30 mouse cellular contexts compared by ENCODE assay signal in the genomic region with DNA sequence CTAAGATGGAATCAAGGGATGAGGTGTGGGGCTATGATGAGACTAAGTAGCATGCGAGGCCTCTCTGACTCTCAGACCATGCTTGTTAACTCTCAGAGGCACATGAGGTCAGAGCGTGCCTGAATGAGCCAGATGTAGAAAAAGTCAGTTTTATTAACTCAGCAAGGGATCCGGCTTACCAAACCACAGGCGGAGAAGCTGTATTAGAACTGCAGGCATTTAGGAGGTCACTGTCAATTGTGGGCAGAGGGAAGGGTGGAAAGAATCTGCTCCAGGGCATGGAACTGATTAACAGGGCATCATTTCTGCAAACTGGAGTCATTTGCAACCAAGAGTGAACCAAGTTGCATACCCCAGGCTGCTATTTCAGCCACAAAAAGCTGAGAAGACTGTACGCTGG. TPM values are rescaled to one million over a fixed set of nuclear protein-coding genes. Genes with fewer than 3 reads are reported as not detected.
A peak's percentile ranks its signal among the peaks of the same experiment; 100 is the strongest.
DNase-seq lines count a peak whose midpoint lies in the region; ATAC-seq and TF ChIP-seq lines count a peak whose summit lies in the region.
"Had no signal": no experiment of that assay in that cellular context is flagged by ENCODE, and none has a peak within 500 bp of the region (broad histone marks: within the 10 kb centered on the region; RNA-seq: fewer than 3 reads in every experiment).

No protein-coding gene starts in this region.

- ATAC-seq in embryonic facial prominence, embryonic 14.5 days (ENCODE audit: low read depth) = peak; percentile 56
- no peak; the same call in 1 of the 2 replicates for ATAC-seq in limb, embryonic 14.5 days (ENCODE audit: low FRiP score, low read depth)
- ATAC-seq: forebrain, embryonic 16.5 days; hindbrain, postnatal 0 days; intestine, embryonic 15.5 days; liver, embryonic 12.5 days; liver, postnatal 0 days; midbrain, embryonic 16.5 days had no signal

- H3K9me3 ChIP-seq in embryonic facial prominence, embryonic 14.5 days (ENCODE audit: control insufficient read depth, low read length) = no peaks in the 10 kb centered on the region
- no peaks in the 10 kb centered on the region for H3K9me3 ChIP-seq in limb, embryonic 14.5 days (ENCODE audit: control insufficient read depth, low read length)
- H3K9me3 ChIP-seq in forebrain, embryonic 10.5 days = no peaks in the 10 kb centered on the region
- H3K9me3 ChIP-seq: G1E; heart, embryonic 10.5 days; hindbrain, embryonic 12.5 days; intestine, embryonic 15.5 days; liver, embryonic 12.5 days had no signal

- no peaks in the 10 kb centered on the region for H3K27me3 ChIP-seq in embryonic facial prominence, embryonic 14.5 days (replicated peaks; ENCODE audit: control insufficient read depth, insufficient read depth, low read length)
- no peaks in the 10 kb centered on the region for H3K27me3 ChIP-seq in limb, embryonic 14.5 days (ENCODE audit: control insufficient read depth, insufficient read depth, low read length)
- no peaks in the 10 kb centered on the region for H3K27me3 ChIP-seq in forebrain, embryonic 10.5 days (ENCODE audit: poor library complexity, severe bottlenecking)
- H3K27me3 ChIP-seq: hindbrain, embryonic 12.5 days; intestine, embryonic 15.5 days; liver, embryonic 12.5 days had no signal

- 46% methylated on average over 5 of the region's 5 CpGs for WGBS in embryonic facial prominence, embryonic 14.5 days
- 35% methylated on average over 5 of the region's 5 CpGs for WGBS in limb, embryonic 14.5 days
- 71% methylated on average over 5 of the region's 5 CpGs for WGBS in forebrain, embryonic 10.5 days

- peak; percentile 8 for DNase-seq in embryo, embryonic 11 days
- DNase-seq in embryo, embryonic 9.5 days (ENCODE audit: extremely low spot score) = no peak
- peak; percentile 47 for DNase-seq in 3T3-L1 (ENCODE audit: low read depth, low spot score)
- peak; percentile 73 for DNase-seq in embryonic facial prominence, embryonic 14.5 days (ENCODE audit: low spot score)
- DNase-seq in limb, embryonic 14.5 days (ENCODE audit: low spot score) = peak; percentile 9
- no peak for DNase-seq in forebrain, embryonic 10.5 days (ENCODE audit: extremely low spot score, low spot score)
- DNase-seq in left cerebral cortex, postnatal 25 days (ENCODE audit: low spot score in 2 of 2) = no peak
- DNase-seq: adrenal gland, adult 2 months; adrenal gland, postnatal 36 days; cerebellum, adult 2 months; cerebellum, postnatal 14 days; gastrocnemius, postnatal 14 days; heart, adult 11 months; heart, postnatal 36 days; kidney, postnatal 14 days; liver, postnatal 0 days; lung, postnatal 36 days; right cerebral cortex, adult 18-20 months; spleen, adult 18-20 months; thymus, postnatal 14 days had no signal

- H3K4me1 ChIP-seq in embryonic facial prominence, embryonic 14.5 days (ENCODE audit: control insufficient read depth, insufficient read depth, low read length) = no peaks in the 10 kb centered on the region
- no peaks in the 10 kb centered on the region for H3K4me1 ChIP-seq in limb, embryonic 14.5 days (ENCODE audit: control insufficient read depth, insufficient read depth, low read length)
- H3K4me1 ChIP-seq in forebrain, embryonic 10.5 days = peaks cover 15% of the 10 kb centered on the region
- H3K4me1 ChIP-seq: intestine, embryonic 15.5 days had no signal

- no peak overlapping the region for H3K4me2 ChIP-seq in embryonic facial prominence, embryonic 14.5 days (ENCODE audit: low read depth, low read length)
- H3K4me2 ChIP-seq in limb, embryonic 14.5 days (replicated peaks; ENCODE audit: low read depth, low read length, severe bottlenecking) = no peak overlapping the region
- H3K4me2 ChIP-seq: hindbrain, embryonic 12.5 days; intestine, embryonic 15.5 days; liver, embryonic 12.5 days; midbrain, embryonic 11.5 days had no signal

- intact Hi-C loops in left cerebral cortex, postnatal 25 days (cut with DNase I) = loop anchor here (5.0 to 10.0 kb wide), 3 partner anchors 117 to 639 kb away; a partner anchor contains a TSS

- H3K9ac ChIP-seq in embryonic facial prominence, embryonic 14.5 days (ENCODE audit: low read depth, low read length) = no peak overlapping the region
- H3K9ac ChIP-seq in limb, embryonic 14.5 days (ENCODE audit: low read depth, low read length, severe bottlenecking) = no peak overlapping the region
- H3K9ac ChIP-seq: hindbrain, embryonic 12.5 days; intestine, embryonic 15.5 days; liver, embryonic 12.5 days; liver, postnatal 0 days had no signal

- no peak overlapping the region for H3K27ac ChIP-seq in embryonic facial prominence, embryonic 14.5 days (replicated peaks; ENCODE audit: low read depth, low read length)
- no peak overlapping the region for H3K27ac ChIP-seq in limb, embryonic 14.5 days (replicated peaks; ENCODE audit: low read depth, low read length)
- no peak overlapping the region for H3K27ac ChIP-seq in forebrain, embryonic 10.5 days
- H3K27ac ChIP-seq: heart, embryonic 10.5 days; hindbrain, embryonic 12.5 days; hindbrain, postnatal 0 days; intestine, embryonic 15.5 days; layer of hippocampus, adult 2 months; liver, embryonic 12.5 days had no signal

- no peak for TF ChIP-seq POLR2A in limb, embryonic 14.5 days (IDR thresholded peaks at IDR 0.05; ENCODE audit: borderline replicate concordance, extremely low read depth, insufficient read depth, insufficient read length)

- H3K36me3 ChIP-seq in embryonic facial prominence, embryonic 14.5 days (ENCODE audit: control insufficient read depth, insufficient read depth, low read length) = no peaks in the 10 kb centered on the region
- H3K36me3 ChIP-seq in limb, embryonic 14.5 days (ENCODE audit: control insufficient read depth, insufficient read depth, low read length) = no peaks in the 10 kb centered on the region
- H3K36me3 ChIP-seq in forebrain, embryonic 10.5 days (replicated peaks) = no peaks in the 10 kb centered on the region
- H3K36me3 ChIP-seq: G1E; heart, embryonic 10.5 days; hindbrain, embryonic 12.5 days; intestine, embryonic 15.5 days; liver, embryonic 12.5 days had no signal

- H3K4me3 ChIP-seq in embryonic facial prominence, embryonic 14.5 days (ENCODE audit: low read depth, low read length) = no peak overlapping the region
- H3K4me3 ChIP-seq in limb, embryonic 14.5 days (replicated peaks; ENCODE audit: low read length) = no peak overlapping the region
- no peak overlapping the region for H3K4me3 ChIP-seq in forebrain, embryonic 10.5 days
- H3K4me3 ChIP-seq: heart, embryonic 10.5 days; hindbrain, embryonic 12.5 days; intestine, embryonic 15.5 days; layer of hippocampus, adult 2 months; liver, embryonic 12.5 days had no signal

RNA-seq across cellular contexts. Expression of a gene that starts 30.6 kb away (rescaled TPM):
- 6.8 and 7.5 TPM in 2 replicates for polyA plus RNA-seq in embryonic facial prominence, embryonic 14.5 days (2014; fragmentation: Nextera tagmentation; extraction: Ambion mirVana)
- 4.9 and 6.1 TPM in 2 replicates for polyA plus RNA-seq in limb, embryonic 14.5 days (2012; rRNA removed)
- 6.8 and 7.2 TPM in 2 replicates for polyA plus RNA-seq in limb, embryonic 14.5 days (2014; fragmentation: Nextera tagmentation; extraction: Ambion mirVana)
- polyA plus RNA-seq in forebrain, embryonic 10.5 days (2016; fragmentation: Nextera tagmentation; extraction: Ambion mirVana) = 7.1 and 8.1 TPM in 2 replicates
- 10 to 100 TPM in 1 of 2 experiments, 1 to 10 TPM in 1; 8.8 to 10.3 TPM for total RNA-seq in left cerebral cortex, postnatal 25 days (2021)

Comparison
In these comparisons a context has a peak if more than half of its experiments do, and no peak if none do; other contexts are left out.
1. DNase-seq: peak in embryo, embryonic 11 days (single experiment), 3T3-L1 (single experiment), embryonic facial prominence, embryonic 14.5 days (single experiment) and limb, embryonic 14.5 days (single experiment); none in embryo, embryonic 9.5 days (single experiment), forebrain, embryonic 10.5 days (single experiment) and left cerebral cortex, postnatal 25 days (0 of 2).